Mouse (Mus musculus) kidney, adult 2 months (tissue): ENCODE measurements around the gene Cdk5rap3. TPM values are rescaled to one million over a fixed set of nuclear protein-coding genes. Genes with fewer than 3 reads are reported as not detected.

Experiments
- DNase-seq: peaks from one replicate; pipeline ENCODE4 v3.0.0; 2021
- H3K27ac ChIP-seq: fragments of 200-500 bp; 2 replicates; pipeline ENCODE4 v1.5.1; 2012; ENCODE audit warnings: low read depth, low read length, control low read depth, inconsistent platforms; ENCODE audit not compliant: insufficient read depth
- H3K27me3 ChIP-seq: fragments of 200-500 bp; replicated peaks from 2 replicates; pipeline ENCODE4 v1.6.1; 2012; ENCODE audit warnings: mild to moderate bottlenecking, moderate library complexity, low read length, inconsistent platforms; ENCODE audit not compliant: control insufficient read depth, insufficient read depth
- H3K36me3 ChIP-seq: fragments of 200-500 bp; 2 replicates; pipeline ENCODE4 v1.6.1; 2012; ENCODE audit warnings: mild to moderate bottlenecking, moderate library complexity, low read length, inconsistent platforms; ENCODE audit not compliant: control insufficient read depth, insufficient read depth
- H3K4me1 ChIP-seq: fragments of 200-500 bp; 2 replicates; pipeline ENCODE4 v1.6.1; 2011; ENCODE audit warnings: low read length; ENCODE audit not compliant: control insufficient read depth, insufficient read depth
- H3K4me3 ChIP-seq: fragments of 200-500 bp; 2 replicates; pipeline ENCODE4 v1.5.1; 2011; ENCODE audit warnings: mild to moderate bottlenecking, low read depth, low read length, control low read depth; ENCODE audit not compliant: insufficient read depth
- CTCF ChIP-seq: fragments of 200-500 bp; conservative IDR thresholded peaks from 2 replicates; pipeline ENCODE4 v1.5.1; 2011; ENCODE audit warnings: low read depth, mild to moderate bottlenecking, control low read depth, low read length, moderate library complexity, mixed read lengths; ENCODE audit not compliant: insufficient read depth, insufficient read length
- POLR2A ChIP-seq: fragments of 200-500 bp; IDR thresholded peaks from one replicate; pipeline ENCODE4 v1.6.1; 2011; ENCODE audit warnings: low read depth, low read length, control low read depth
- WGBS: fragments of 180-500 bp; shearing (Covaris S2); methylation state at CpG from one replicate; pipeline ENCODE4 v1.1.7; 2018; 5-methylcytosine and 5-hydroxymethylcytosine counted together
- polyA plus RNA-seq: library from polyadenylated mRNA; depleted of rRNA; stranded (reverse); fragments of >200 nt; gene quantifications from 2 replicates; pipeline ENCODE4 v1.2.3, GENCODE M21; 2012

The Cdk5rap3 gene
- polyA plus RNA-seq, 1 experiment: 35.6 TPM

DNA sequence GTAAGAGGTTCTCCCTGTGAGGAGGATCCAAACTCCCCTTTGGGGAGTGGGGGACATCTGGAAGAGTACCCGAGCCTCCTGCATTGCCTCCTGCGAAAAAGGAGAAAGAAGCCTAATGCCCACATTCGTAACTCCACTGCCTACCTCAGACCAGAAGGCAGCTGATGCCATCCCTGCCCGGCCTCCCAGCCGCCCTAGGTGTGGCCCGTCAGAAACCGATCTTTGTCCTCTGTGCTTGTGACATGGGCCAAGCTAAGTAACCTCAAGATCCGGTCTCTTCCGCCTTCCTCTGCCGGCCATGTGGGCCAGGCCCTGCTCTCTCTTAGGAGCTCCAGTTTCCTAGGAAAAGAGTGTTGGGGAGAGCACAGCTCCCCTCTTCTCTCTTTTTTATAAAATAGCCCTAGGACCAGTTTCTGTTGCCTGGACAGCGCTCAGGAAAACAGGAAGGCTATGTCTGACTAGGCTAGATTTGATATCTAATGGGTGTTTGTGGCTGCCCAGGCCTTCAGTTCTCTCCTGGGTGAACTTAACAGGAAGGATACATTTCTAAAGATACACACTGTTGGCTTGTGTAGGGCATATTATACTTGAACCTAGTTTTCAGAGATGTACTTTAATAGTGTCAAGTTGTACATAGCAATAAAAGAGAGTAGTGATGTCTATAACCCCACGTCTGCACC, 9.3 kb upstream of the Cdk5rap3 start:
- Histone ChIP-seq H3K36me3 (no peaks in the 10 kb centered on the region), H3K4me1 (peaks cover 6% of the 10 kb centered on the region; the same call in 1 of the 2 replicates), H3K4me3 (no peak overlapping the region), H3K27me3 (no peaks in the 10 kb centered on the region), H3K27ac (peak overlapping the region; percentile 58; the same call in 1 of the 2 replicates)
- DNase-seq: peak; percentile 76
- TF ChIP-seq CTCF (no peak), POLR2A (no peak)
- WGBS: 60% methylated on average over 12 of the region's 12 CpGs

DNA sequence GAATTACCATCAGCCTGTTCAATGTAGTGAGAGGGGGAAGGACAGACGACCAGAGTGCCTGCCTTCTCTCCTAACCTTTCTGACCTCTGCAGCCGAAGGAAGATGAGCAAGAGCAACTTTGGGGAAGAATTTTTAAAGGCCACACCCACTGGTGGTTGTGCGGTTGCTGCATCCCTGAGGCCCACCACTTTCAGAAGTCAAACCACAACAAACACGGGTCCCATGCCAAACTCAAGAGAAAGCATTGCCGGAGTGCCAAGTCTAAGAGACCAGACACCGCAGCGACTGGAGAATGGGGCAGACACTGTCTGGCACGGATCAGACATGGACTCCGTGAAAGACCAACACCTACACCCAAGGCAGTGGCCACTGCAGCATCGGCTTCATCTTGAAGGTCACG, 8.6 kb upstream of the Cdk5rap3 start:
- 86% methylated on average over 11 of the region's 11 CpGs for WGBS
- H3K4me3 ChIP-seq: no peak overlapping the region
- H3K4me1 ChIP-seq: peaks cover 6% of the 10 kb centered on the region; the same call in 1 of the 2 replicates
- H3K36me3 ChIP-seq: no peaks in the 10 kb centered on the region
- TF ChIP-seq CTCF: no peak
- no peak for TF ChIP-seq POLR2A
- H3K27me3 ChIP-seq: no peaks in the 10 kb centered on the region
- no peak overlapping the region for H3K27ac ChIP-seq
- no peak for DNase-seq

DNA sequence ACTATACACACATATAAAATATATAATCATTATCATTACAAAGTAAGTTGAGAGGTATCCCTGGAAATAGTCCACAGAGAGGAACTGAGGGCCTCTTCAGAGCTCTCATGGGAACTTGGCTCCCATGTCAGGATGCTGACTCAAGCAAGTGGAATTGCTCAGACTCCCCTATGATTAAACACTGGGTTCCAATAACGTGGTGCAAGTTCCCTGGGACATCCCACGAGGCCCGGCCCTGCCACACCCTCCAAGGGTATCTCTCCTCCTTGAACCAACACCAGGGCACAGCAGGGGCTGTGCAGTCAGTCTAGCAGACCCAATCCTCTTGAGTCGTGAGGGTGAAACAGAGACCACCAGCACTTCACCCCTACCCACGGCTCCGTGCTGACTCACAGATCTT, 2.7 kb upstream of the Cdk5rap3 start:
- H3K4me3 ChIP-seq: no peak overlapping the region
- no peaks in the 10 kb centered on the region; the same call in 1 of the 2 replicates for H3K4me1 ChIP-seq
- no peaks in the 10 kb centered on the region for H3K27me3 ChIP-seq
- no peak for DNase-seq
- H3K36me3 ChIP-seq: no peaks in the 10 kb centered on the region
- WGBS: 67% methylated on average over 6 of the region's 6 CpGs
- H3K27ac ChIP-seq: no peak overlapping the region
- TF ChIP-seq POLR2A: no peak
- TF ChIP-seq CTCF: no peak

DNA sequence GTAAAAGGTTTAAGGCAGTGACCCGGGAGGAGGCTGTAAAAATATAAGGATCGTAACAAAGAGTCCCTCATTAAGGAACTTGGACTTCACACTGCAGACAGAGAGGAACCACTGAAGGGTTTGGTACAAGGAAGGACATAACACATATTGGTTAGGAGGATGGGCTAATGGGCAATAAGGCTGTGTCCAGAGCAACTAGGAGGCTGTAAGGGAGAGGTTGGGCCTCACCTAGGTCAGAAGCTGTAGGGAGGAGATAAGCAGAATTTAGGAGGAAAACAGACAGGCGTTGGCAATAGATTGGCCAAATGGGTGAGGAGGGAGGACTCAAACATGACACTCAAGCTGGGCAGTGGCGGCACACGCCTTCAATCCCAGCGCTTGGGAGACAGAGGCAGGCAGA, 1.1 kb upstream of the Cdk5rap3 start:
- 85% methylated on average over 6 of the region's 6 CpGs for WGBS
- no peaks in the 10 kb centered on the region for H3K27me3 ChIP-seq
- H3K4me3 ChIP-seq: no peak overlapping the region
- no peaks in the 10 kb centered on the region for H3K36me3 ChIP-seq
- TF ChIP-seq CTCF: no peak
- no peak for TF ChIP-seq POLR2A
- no peak overlapping the region for H3K27ac ChIP-seq
- no peaks in the 10 kb centered on the region; the same call in 1 of the 2 replicates for H3K4me1 ChIP-seq
- DNase-seq: no peak

DNA sequence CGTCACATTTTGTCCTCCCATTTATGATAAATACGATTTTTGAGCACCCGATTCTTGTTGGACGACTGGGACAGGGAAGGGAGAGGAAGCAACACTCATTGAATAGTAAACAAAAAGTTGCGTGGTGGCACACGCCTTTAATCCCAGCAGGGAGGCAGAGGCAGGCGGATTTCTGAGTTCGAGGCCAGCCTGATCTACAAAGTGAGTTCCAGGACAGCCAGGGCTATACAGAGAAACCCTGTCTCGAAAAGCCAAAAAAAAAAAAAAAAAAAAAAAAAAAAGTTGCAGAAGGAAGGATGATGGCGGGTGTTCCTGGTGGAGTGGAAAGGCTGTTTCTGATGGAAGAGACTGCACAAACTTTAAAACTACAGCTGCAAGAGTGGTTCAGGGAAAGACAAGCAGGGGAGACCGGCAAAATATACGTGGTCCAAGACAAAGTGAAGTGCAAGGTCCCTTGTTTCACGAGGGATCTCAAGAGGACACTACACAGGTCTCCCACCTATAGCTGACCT, 645 bp upstream of the Cdk5rap3 start:
- Histone ChIP-seq H3K27ac (peak overlapping the region; percentile 85), H3K36me3 (no peaks in the 10 kb centered on the region), H3K4me3 (peak overlapping the region; percentile 44), H3K27me3 (no peaks in the 10 kb centered on the region), H3K4me1 (no peaks in the 10 kb centered on the region; the same call in 1 of the 2 replicates)
- WGBS: 22% methylated on average over 13 of the region's 13 CpGs
- no peak for DNase-seq
- TF ChIP-seq POLR2A (no peak), CTCF (no peak)

DNA sequence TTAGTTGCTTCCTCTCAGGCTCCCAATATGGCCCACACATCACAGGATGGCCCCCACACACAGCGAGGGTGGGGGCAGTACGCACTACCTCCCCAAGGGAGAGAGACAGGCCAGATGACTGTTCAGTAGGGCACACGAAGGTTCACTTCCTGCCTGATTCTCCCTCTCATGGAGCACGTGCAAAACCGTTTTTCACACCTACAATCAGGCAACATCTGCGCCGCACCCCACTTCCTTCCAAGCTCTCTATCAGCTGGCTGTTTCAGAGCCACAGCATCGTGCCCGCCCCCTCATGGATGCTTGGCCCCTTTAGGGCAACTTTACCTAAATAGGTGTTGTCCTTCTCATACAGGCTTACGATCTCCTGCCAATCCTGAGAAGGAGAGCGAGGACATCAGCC, 3.6 kb downstream of the Cdk5rap3 start:
- no peak for DNase-seq
- TF ChIP-seq CTCF (no peak), POLR2A (no peak)
- Histone ChIP-seq H3K27me3 (no peaks in the 10 kb centered on the region), H3K36me3 (no peaks in the 10 kb centered on the region; the same call in 1 of the 2 replicates), H3K4me3 (no peak overlapping the region), H3K27ac (no peak overlapping the region), H3K4me1 (no peaks in the 10 kb centered on the region; the same call in 1 of the 2 replicates)
- 77% methylated on average over 11 of the region's 11 CpGs for WGBS

DNA sequence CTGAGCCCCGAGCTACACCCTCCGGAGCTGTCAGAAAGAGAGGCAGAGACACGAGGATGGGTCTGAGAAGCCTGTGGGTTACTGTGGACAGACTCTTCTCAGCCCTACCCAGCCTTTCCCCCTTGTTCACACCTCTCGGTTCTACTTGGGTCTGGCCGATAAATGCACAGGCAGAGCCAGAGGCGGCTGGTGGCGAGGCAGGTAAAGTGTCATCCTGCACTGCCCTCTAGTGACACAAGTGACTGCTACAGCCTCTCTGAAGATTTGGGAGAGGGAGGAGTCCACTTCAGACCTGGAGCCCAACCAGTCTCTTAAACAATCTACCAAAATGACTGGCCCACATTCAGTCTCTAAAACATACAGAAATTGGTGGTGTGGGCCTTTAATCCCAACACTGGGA, 6.3 kb downstream of the Cdk5rap3 start:
- WGBS: 33% methylated on average over 7 of the region's 7 CpGs

More for the DNA sequence above, 6.3 kb downstream of the Cdk5rap3 start:
- peak; percentile 85 for DNase-seq
- Histone ChIP-seq H3K27me3 (no peaks in the 10 kb centered on the region), H3K36me3 (no peaks in the 10 kb centered on the region; the same call in 1 of the 2 replicates), H3K4me1 (peaks cover 4% of the 10 kb centered on the region; the same call in 1 of the 2 replicates), H3K27ac (no peak overlapping the region), H3K4me3 (no peak overlapping the region)
- no peak for TF ChIP-seq POLR2A
- TF ChIP-seq CTCF: peak; percentile 92
